Mouse (Mus musculus) lung, adult 2 months (tissue): ENCODE measurements around the gene Pcdh9.

Experiments used
- CTCF ChIP-seq: fragments of 200-500 bp; IDR thresholded peaks from 2 replicates; pipeline ENCODE4 v1.5.1; 2011; ENCODE audit warnings: mild to moderate bottlenecking, low read length, control low read depth; ENCODE audit not compliant: insufficient read depth
- POLR2A ChIP-seq: fragments of 200-500 bp; IDR thresholded peaks from 2 replicates; pipeline ENCODE4 v1.6.1; 2011; ENCODE audit warnings: low read depth, mild to moderate bottlenecking, control low read depth, low read length, borderline replicate concordance; ENCODE audit errors: extremely low read depth

DNA sequence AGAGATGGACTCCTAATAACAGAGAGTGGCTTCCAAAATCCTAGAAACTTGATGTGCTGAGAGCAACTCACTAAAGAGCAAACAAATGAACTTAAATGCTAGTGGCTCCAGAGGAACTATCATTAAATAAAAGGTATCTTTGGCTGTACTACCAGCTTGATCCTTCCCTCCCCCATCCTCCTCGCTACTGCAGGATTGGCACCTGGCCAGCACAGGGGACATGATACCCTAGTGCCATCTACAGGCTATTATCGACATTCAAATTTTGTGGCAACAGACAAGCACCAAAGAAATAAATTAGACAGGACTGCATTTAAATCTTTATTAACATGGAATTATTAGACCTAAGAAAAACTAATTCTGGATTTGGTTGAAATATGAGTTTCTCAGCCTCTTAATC lies 6.0 kb downstream of the Pcdh9 start:
- TF ChIP-seq POLR2A: no peak
- 0 out of 2 replicates have a peak, but pooled peaks have one; percentile 9 for TF ChIP-seq CTCF
